Mouse (Mus musculus) embryo, embryonic 9.5 days (tissue): Measurements from ENCODE around the gene Disc1.

Experiments
- DNase-seq: peaks from one replicate; pipeline ENCODE4 v3.0.0-alpha.2; 2017; ENCODE audit errors: extremely low spot score

The Disc1 gene

DNA sequence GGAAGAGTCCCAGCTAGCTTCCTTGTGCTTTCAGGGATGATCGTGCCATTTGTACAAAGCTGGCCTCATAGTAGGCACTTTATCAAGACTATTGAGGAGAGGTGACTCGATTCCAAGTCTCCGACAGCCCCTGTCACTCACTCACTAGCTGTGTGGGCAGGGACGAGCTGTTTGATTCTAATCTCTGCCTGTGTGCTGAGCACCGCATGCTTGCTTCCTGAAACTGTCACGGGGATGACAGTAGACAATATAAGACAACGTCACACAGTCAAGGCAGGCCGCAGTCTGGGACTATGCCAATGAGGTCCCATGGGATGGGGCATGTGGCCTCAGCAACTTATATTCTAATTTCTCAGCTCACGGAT lies 13.6 kb downstream of the Disc1 start:
- DNase-seq = no peak

DNA sequence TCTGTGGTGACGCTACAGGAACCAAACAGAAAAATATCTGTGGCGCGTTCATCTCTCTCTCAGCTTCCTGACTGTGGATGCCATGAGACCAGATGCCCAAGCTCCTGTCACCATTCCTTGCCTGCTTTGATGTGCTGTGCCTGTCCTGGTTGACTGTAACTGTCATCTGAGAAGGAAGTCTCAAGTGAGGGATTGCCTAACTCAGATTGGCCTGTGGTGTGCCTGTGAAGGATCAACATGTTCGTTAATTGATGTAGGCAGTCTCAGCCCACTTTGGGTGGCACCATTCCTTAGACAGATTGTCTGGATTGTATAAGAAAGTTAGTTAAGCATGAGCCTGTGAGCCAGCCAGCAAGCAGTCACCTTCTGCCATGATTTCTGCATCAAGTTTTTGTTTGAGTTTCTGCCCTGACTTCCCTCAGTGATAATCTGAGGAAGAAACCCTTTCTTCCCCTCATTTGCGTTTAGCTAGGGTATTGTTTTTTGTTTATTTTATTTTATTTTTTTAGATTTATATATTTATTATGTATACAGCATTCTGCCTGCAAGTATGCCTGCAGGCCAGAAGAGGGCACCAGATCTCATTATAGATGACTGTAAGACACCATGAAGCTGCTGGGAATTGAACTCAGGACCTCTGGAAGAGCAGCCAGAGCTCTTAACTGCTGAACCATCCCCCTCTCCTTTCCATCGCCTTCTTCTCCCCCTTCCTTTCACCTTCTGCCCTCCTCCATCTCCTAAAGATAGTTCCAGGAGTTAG lies 14.3 kb downstream of the Disc1 start:
- DNase-seq = no peak

DNA sequence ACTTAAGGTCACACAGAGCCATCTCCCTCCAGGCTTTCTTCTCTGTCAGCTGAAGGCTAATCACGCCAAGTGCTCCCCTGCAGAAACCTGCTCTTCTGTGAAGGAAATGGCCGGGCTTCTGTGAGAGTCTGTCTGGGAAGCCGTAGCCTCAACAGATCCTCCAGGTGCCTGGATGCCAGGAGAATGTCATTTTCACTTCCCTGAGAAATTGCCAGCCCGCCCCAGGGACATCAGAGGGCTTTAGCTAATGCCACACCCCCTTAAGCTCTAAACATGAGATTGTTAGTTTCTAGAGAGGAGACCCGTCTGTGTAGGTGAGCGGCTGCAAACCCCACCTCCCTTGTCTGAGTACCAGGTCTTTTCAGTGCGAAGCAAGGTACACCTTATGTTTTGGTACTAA lies 15.3 kb downstream of the Disc1 start:
- no peak for DNase-seq

GRCm38 (mm10) chr8:125069733-125070132 lies 15.7 kb downstream of the Disc1 start:
- no peak for DNase-seq

DNA sequence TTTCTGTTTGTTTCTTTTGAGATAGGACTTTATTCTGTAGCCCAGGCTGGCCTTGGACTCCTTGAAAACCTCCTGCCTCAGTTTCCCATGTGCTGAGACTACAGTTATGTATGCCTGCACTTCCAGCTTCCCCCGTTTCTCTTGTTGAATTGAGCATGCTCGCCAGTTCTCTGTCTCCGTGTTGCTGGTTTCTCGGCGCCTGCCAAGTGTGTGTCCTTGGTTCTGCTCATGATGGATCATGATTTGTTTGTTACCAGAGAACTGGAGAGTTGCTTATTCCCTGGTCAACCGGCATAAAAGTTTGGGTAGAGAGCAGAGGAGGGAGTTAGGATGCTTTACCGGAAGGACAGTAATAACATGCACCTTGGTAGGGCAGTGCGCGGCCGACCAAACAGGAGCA lies 20.1 kb downstream of the Disc1 start:
- no peak for DNase-seq

GRCm38 (mm10) chr8:125074581-125074980 lies 20.6 kb downstream of the Disc1 start:
- no peak for DNase-seq

DNA sequence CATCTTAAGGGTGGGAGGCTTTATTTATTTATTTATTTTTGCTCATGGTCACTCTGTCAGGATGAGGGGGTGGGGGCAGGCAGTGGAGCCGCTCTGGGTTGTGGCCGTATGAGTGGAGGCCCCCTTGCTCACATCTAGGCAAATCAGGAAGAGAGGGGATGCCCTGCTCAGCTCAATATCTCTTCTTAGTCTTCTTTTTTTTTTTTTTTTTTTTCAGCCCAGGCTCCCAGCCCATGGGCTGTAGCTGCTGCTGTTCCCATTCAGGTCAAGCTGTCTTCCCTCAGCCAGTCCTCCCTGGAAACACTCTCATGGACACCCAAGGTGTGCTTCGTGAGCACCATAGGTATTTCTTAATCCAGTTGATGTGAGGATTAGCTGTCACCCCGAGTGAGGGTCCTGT lies 21.4 kb downstream of the Disc1 start:
- no peak for DNase-seq

- DNase-seq = no peak
Observed at GRCm38 (mm10) chr8:125077326-125077725, 23.3 kb downstream of the Disc1 start.

DNA sequence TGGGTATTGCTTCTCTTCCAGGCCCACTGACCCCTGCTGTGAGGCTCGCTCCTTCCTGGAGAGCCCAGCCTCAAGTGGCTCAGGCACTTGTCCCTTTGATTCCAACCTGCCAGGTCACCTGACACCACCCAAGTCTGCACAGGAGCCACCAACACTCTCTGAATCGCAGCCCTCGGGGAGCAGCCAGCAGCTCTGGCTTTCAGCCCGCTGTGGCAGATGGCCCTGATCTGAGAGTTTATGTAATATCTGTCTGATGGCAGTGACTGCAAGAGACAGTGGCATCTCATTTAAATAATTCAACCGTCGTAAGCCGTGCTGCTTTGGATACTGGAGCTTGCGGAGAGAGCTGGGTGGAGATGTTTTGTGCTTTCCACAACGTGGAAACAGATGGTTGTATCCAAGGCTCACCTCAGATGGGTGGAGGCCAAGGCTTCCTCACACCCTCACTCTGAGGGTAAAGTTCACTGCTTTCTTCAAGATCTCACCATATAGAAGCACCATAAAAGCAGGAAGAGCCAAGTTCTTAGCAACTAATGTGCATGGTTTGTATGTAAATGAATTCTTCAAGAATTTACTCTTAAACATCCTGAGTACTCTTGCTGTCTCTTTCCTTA lies 24.9 kb downstream of the Disc1 start:
- no peak for DNase-seq

DNA sequence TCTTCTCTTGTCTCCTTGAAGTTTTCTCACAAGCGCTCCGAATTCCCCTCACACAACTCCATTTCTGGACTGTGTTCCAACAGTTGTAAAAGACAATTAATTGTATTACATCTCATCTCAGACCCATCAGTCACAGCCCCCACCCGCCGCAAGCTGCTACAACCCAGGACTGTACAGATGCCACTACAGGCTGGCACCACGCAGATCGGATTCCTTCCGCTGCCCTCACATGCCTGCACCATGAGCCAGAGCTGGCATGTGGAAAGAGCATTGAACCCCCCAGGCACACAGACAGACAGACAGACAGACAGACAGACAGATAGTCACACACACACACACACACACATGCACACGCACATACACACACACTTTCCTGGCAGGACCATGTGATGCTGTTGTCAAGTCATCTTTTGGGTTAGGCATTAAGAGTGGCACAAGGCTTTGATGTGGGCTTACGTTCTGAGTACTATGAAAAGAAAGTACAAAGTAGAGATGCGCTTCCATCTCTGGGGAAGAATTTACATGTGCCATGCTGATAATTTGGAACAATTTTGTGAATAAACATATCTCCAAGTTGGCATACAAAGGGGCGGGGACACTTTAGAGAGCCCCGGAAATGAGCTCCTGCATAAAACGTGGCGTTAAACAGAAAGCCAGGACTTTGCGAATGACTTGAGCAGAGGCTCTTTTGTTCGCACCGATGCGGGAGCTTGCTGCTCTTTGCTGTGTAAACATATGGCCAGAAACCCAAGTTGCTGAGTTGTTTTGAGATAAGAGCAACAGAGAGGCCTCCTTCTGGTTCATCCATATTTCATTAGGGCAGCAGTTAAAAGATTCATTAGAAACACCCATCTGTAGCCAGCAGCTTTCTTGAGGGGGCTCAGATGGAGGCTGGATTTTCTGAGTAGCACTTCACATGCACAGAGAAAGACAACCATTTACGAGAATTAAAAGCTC lies 26.7 kb downstream of the Disc1 start:
- DNase-seq = no peak

- DNase-seq = no peak
Observed at GRCm38 (mm10) chr8:125083746-125084145, 29.8 kb downstream of the Disc1 start.

- DNase-seq = no peak
Observed at GRCm38 (mm10) chr8:125084523-125084922, 30.5 kb downstream of the Disc1 start.

DNA sequence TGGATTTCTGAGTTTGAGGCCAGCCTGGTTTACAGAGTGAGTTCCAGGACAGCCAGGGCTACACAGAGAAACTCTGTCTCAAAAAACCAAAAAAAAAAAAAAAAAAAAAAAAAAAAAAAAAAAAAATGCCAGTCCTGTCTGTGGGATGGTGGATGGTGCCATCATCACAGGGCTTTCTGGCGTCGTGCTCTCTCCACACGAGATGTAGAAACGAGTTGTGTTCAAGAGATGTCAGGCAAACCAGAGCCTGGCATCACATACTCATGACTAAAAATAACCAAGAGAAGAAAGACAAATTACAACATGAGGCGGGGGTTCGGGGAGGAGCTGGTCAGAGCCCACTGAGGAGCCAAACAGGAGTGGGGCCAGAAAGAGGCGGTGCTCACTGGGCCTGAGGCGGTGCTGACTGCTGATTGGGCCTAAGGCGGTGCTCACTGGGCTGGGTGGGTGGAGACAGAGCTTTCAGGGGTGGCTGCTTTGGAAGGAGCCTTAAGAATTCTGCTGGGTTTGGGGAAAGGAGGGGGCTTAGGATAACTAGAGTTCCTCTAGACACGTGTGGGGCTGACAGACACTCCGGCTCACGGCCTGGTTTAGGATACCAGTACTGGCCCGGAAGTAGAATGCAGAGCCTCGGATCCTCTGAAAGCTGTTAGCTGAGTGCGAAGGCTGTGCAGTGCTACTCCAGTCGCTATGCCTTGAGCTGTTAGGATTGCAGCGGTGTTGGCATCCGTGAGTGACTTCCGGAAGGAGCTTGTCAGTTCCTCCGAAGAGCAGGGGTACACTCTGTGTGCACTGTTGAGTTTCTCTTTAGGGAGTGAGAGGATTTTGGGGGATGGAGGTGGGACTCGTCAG lies 37.1 kb downstream of the Disc1 start:
- DNase-seq = no peak

GRCm38 (mm10) chr8:125097140-125097539 lies 43.1 kb downstream of the Disc1 start:
- no peak for DNase-seq

DNA sequence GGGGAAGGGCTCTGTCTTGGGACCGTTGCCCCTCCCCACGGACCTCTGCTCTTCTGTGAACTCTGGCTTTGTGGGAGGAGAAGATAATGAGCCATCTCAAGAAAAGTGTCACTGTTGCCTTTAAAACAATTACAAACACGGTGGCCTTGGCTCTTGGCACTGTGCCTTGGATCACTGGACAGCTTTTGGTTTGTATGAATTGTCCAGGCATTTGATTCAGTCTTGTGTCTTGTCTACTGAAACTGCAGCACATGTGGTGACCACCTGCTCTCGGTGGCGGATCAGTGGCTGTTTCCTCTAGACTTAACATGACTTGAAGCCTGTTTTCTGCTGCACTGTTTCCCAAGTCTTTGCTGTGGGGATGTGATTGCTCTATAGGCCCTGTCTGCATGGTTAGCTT lies 44.1 kb downstream of the Disc1 start:
- DNase-seq = no peak

- DNase-seq = no peak
Observed at GRCm38 (mm10) chr8:125102303-125102702, 48.3 kb downstream of the Disc1 start.

GRCm38 (mm10) chr8:125113171-125113570 lies 59.2 kb downstream of the Disc1 start:
- no peak for DNase-seq

DNA sequence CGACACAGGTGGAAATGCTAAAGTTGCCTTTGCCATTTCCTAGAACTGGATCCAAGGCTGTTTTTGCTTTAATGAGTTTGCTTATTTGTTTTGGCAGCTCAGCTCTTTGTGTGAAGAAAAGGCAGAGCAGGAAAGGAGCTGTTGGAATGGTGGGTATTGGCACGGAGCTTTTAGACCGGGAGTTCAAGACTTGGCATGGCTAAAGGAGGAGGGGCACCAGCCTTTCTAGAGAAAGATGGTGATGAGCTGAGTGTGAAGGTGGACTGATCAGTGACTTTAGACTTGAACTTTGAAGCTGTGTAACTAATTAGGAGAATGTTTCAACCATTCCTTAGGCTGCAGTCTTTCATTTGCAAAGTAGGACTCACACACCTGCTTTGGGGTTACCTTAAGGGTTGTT lies 59.8 kb downstream of the Disc1 start:
- DNase-seq = no peak

DNA sequence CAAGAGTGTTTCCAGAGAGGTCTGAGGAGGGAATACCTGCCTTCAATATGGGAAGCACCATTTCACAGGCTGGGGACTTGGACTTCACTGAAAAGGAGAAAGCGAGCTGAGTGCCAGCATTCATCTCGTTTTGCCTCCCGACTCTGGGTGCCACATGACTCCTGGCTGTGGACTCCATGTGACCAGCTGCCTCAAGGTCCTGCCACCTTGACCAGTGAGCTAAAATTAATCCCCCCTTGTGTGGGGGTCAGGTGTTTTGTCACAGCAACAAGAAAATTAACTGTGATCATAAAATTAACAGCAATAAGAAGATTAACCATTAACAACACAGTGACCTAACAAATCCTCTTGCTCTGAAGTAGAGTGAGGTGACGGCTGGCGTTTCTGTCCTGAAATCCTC lies 61.3 kb downstream of the Disc1 start:
- no peak for DNase-seq

DNA sequence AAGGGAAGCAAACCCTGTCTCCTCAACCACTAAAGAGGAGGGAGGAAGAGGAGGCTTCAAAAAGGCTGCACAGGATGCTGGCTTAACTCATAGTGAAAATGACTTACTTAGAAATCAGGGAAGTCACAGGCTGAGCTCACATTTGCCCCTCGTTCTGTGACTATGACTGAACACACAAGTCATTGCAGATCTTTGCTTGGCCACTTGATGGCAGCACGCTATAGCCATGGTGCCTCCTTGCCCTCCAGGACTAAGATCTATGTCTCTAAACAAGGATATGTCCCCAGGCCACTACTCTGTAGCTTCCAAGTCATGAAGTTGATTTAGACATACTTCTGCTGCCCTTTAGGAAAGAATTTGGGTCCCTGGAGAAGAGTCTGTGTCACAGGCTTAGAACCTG lies 62.6 kb downstream of the Disc1 start:
- DNase-seq = peak; percentile 51

- no peak for DNase-seq
Observed at GRCm38 (mm10) chr8:125126482-125126881, 72.5 kb downstream of the Disc1 start.

- no peak for DNase-seq
Observed at GRCm38 (mm10) chr8:125127621-125128020, 73.6 kb downstream of the Disc1 start.
